Mouse (Mus musculus) hindbrain, embryonic 16.5 days (tissue): ENCODE data around the gene Borcs5. TPM values are rescaled to one million over a fixed set of nuclear protein-coding genes. Genes with fewer than 3 reads are reported as not detected.
"Not testable (repeated sequence)": the region's sequence is repeated elsewhere in the genome, so short reads cannot be mapped to it uniquely, and the experiment has no call there.

Source experiments
- ATAC-seq: fragments of 200-750 bp; cut with Nextera tagmentation; 2 replicates; pipeline ENCODE4 v1.8.0; 2017; ENCODE audit warnings: moderate TSS enrichment, moderate library complexity
- H3K27ac ChIP-seq: fragments of 300-500 bp; sonication (generic); 2 replicates; pipeline ENCODE4 v1.5.1; 2014; ENCODE audit warnings: low read depth, mild to moderate bottlenecking, control low read depth, low read length, moderate library complexity
- H3K27me3 ChIP-seq: fragments of 300-500 bp; sonication (generic); replicated peaks from 2 replicates; pipeline ENCODE4 v1.6.1; 2014; ENCODE audit warnings: low read length; ENCODE audit not compliant: control insufficient read depth, insufficient read depth
- H3K36me3 ChIP-seq: fragments of 300-500 bp; sonication (generic); 2 replicates; pipeline ENCODE4 v1.6.1; 2014; ENCODE audit warnings: mild to moderate bottlenecking, low read length, moderate library complexity, mixed read lengths; ENCODE audit not compliant: control insufficient read depth, insufficient read depth
- H3K4me1 ChIP-seq: fragments of 300-500 bp; sonication (generic); 2 replicates; pipeline ENCODE4 v1.6.1; 2014; ENCODE audit warnings: low read depth, low read length; ENCODE audit not compliant: control insufficient read depth, insufficient read depth
- H3K4me2 ChIP-seq: fragments of 300-500 bp; sonication (generic); 2 replicates; pipeline ENCODE4 v1.6.1; 2014; ENCODE audit warnings: mild to moderate bottlenecking, low read length, control low read depth, moderate library complexity
- H3K4me3 ChIP-seq: fragments of 300-500 bp; sonication (generic); 2 replicates; pipeline ENCODE4 v1.5.1; 2014; ENCODE audit warnings: mild to moderate bottlenecking, low read length, control low read depth, moderate library complexity
- H3K9ac ChIP-seq: fragments of 300-500 bp; sonication (generic); 2 replicates; pipeline ENCODE4 v1.6.1; 2014; ENCODE audit warnings: low read depth, mild to moderate bottlenecking, control low read depth, low read length, moderate library complexity
- H3K9me3 ChIP-seq: fragments of 300-500 bp; sonication (generic); 2 replicates; pipeline ENCODE4 v1.6.1; 2014; ENCODE audit warnings: mild to moderate bottlenecking, low read length, moderate library complexity; ENCODE audit not compliant: control insufficient read depth
- WGBS: fragments of 180-500 bp; shearing (Covaris S2); extraction: QIAGEN DNeasy Blood & Tissue Kit; methylation state at CpG from one replicate; pipeline ENCODE4 v1.1.7; 2014; 5-methylcytosine and 5-hydroxymethylcytosine counted together
- polyA plus RNA-seq: library from polyadenylated mRNA; unstranded; fragments of >200 nt; fragmentation: Nextera tagmentation; extraction: Ambion mirVana; gene quantifications from 2 replicates; pipeline ENCODE4 v1.2.1, GENCODE M21; 2015

Gene Borcs5
- polyA plus RNA-seq, 1 experiment from 2014 or later: 42.8 TPM

DNA sequence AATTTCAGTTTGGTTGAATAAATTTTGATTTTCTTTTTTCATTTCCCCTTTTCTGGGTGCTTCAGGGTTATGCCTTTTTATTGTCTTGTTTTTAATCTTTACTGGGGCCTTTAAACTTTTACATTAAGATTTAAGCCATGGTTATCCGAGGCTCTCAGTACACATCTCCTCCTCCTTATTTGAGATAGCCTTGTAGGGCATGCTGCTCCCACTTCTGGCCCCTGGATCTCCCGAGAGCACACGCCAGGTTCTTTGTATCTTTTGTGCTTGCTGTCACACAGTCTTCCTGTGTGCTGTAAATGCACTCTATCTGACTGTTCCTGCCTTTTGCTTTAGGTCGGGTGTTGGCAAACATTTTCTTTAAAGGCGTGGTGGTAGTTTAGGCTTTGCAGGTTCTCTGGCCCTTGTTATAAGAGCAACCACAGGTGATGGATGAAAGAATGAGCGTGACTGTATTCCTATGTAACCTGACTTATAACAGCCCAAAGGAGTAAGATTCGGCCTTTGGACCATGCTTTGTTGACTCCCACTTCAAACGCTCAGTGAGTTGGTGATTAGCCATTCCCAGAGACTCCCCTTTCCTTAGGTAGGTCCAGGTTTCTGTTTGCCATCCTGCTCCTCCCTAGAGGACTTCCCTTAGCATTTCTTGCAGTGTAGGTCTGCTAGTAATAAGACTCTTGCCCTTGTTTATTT lies 21.6 kb downstream of the Borcs5 start:
- 79% methylated on average over 8 of the region's 8 CpGs for WGBS
- no peak overlapping the region for H3K4me2 ChIP-seq
- no peaks in the 10 kb centered on the region for H3K4me1 ChIP-seq
- no peaks in the 10 kb centered on the region for H3K9me3 ChIP-seq
- H3K9ac ChIP-seq: no peak overlapping the region
- H3K4me3 ChIP-seq: no peak overlapping the region
- no peak for ATAC-seq
- H3K27me3 ChIP-seq: no peaks in the 10 kb centered on the region
- no peak overlapping the region for H3K27ac ChIP-seq
- no peaks in the 10 kb centered on the region for H3K36me3 ChIP-seq

- no peaks in the 10 kb centered on the region for H3K4me1 ChIP-seq
- 79% methylated on average over 5 of the region's 5 CpGs for WGBS
- no peak for ATAC-seq
- H3K27me3 ChIP-seq: no peaks in the 10 kb centered on the region
- no peak overlapping the region for H3K27ac ChIP-seq
- H3K9ac ChIP-seq: no peak overlapping the region
- H3K36me3 ChIP-seq: no peaks in the 10 kb centered on the region
- no peaks in the 10 kb centered on the region for H3K9me3 ChIP-seq
- H3K4me2 ChIP-seq: no peak overlapping the region
- H3K4me3 ChIP-seq: no peak overlapping the region
Measured at GRCm38 (mm10) chr6:134664573-134664972, 25.3 kb downstream of the Borcs5 start.

GRCm38 (mm10) chr6:134665817-134666216 lies 26.5 kb downstream of the Borcs5 start:
- WGBS: 88% methylated on average over 9 of the region's 9 CpGs
- no peak overlapping the region for H3K4me2 ChIP-seq
- no peak for ATAC-seq
- H3K36me3 ChIP-seq: no peaks in the 10 kb centered on the region
- H3K9ac ChIP-seq: no peak overlapping the region
- H3K27me3 ChIP-seq: no peaks in the 10 kb centered on the region
- no peak overlapping the region for H3K4me3 ChIP-seq
- no peaks in the 10 kb centered on the region for H3K4me1 ChIP-seq
- no peak overlapping the region for H3K27ac ChIP-seq
- H3K9me3 ChIP-seq: no peaks in the 10 kb centered on the region

- 0 out of 2 replicates have a peak, but pooled peaks cover 2% of the 10 kb centered on the region for H3K4me1 ChIP-seq
- WGBS: 82% methylated on average over 2 of the region's 2 CpGs
- no peak overlapping the region for H3K4me3 ChIP-seq
- no peak overlapping the region for H3K9ac ChIP-seq
- H3K36me3 ChIP-seq: no peaks in the 10 kb centered on the region
- H3K4me2 ChIP-seq: no peak overlapping the region
- no peaks in the 10 kb centered on the region for H3K9me3 ChIP-seq
- H3K27me3 ChIP-seq: no peaks in the 10 kb centered on the region
- no peak for ATAC-seq
- H3K27ac ChIP-seq: no peak overlapping the region
Measured at GRCm38 (mm10) chr6:134668519-134668918, 29.2 kb downstream of the Borcs5 start.

- Histone ChIP-seq H3K4me2 (no peak overlapping the region), H3K27ac (no peak overlapping the region), H3K9ac (no peak overlapping the region), H3K9me3 (no peaks in the 10 kb centered on the region), H3K36me3 (no peaks in the 10 kb centered on the region), H3K4me1 (0 out of 2 replicates have a peak, but pooled peaks cover 2% of the 10 kb centered on the region), H3K4me3 (no peak overlapping the region), H3K27me3 (no peaks in the 10 kb centered on the region)
- 62% methylated on average over 6 of the region's 6 CpGs for WGBS
- ATAC-seq: no peak
Measured at GRCm38 (mm10) chr6:134669179-134669865, 30.0 kb downstream of the Borcs5 start.

DNA sequence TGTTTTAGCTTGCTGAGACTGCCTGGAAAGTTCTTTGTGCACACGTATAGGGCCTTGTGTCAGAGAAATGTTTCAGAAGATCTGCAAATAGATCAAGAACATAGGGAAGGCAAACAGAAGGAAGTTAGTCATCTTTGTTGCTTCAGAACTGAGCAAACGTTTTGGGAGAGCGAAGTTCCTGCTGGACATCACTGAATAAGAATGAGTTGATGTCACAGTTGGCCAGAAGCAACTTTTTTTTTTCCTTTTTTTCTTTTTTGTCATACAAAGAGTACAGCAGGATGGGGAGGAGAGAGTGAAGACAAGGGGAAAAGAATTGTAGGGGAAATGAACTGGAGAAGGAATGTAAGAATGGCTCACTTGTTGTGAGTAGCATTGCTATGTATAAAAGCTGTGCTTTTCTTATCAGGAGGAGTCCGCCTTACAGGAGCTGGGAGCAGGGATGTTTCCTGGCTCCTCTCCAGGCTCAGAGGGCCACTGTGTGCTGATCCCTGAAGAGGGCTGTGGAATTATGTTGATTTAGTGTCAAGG lies 31.6 kb downstream of the Borcs5 start:
- Histone ChIP-seq H3K9me3 (no peaks in the 10 kb centered on the region), H3K4me2 (no peak overlapping the region), H3K4me1 (0 out of 2 replicates have a peak, but pooled peaks cover 2% of the 10 kb centered on the region), H3K27ac (no peak overlapping the region), H3K27me3 (no peaks in the 10 kb centered on the region), H3K9ac (no peak overlapping the region), H3K36me3 (no peaks in the 10 kb centered on the region), H3K4me3 (no peak overlapping the region)
- WGBS: 56% methylated on average over 4 of the region's 4 CpGs
- no peak for ATAC-seq

- H3K9ac ChIP-seq, H3K9me3 ChIP-seq, H3K27ac ChIP-seq, H3K27me3 ChIP-seq, ATAC-seq, H3K36me3 ChIP-seq, H3K4me1 ChIP-seq, H3K4me2 ChIP-seq, H3K4me3 ChIP-seq: not testable (repeated sequence)
- WGBS: 90% methylated on average over 8 of the region's 8 CpGs
Measured at GRCm38 (mm10) chr6:134673712-134674111, 34.4 kb downstream of the Borcs5 start.

DNA sequence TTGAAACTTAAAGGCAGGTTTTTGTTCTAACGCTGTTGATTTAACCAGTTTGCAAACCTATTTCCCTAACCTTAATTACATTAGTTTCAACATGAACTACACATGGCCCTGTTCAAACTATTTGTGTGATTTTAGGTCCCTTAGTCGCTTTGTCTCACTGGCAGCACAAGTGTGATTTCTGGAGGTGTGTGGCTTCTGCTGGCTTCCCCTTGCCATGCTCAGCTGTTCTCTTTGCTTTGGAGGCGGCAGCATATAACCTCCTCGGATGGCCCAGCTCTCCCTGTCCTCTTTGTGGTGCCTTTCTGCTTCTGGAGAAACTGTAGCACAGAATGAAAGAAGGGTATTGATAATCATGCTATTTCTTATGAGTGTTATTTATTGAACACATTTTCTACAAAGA lies 38.2 kb downstream of the Borcs5 start:
- no peak overlapping the region for H3K4me3 ChIP-seq
- H3K9ac ChIP-seq: no peak overlapping the region
- 83% methylated on average over 4 of the region's 4 CpGs for WGBS
- no peaks in the 10 kb centered on the region for H3K4me1 ChIP-seq
- no peak for ATAC-seq
- H3K36me3 ChIP-seq: no peaks in the 10 kb centered on the region
- H3K27ac ChIP-seq: no peak overlapping the region
- no peaks in the 10 kb centered on the region for H3K27me3 ChIP-seq
- H3K4me2 ChIP-seq: no peak overlapping the region
- no peaks in the 10 kb centered on the region for H3K9me3 ChIP-seq

DNA sequence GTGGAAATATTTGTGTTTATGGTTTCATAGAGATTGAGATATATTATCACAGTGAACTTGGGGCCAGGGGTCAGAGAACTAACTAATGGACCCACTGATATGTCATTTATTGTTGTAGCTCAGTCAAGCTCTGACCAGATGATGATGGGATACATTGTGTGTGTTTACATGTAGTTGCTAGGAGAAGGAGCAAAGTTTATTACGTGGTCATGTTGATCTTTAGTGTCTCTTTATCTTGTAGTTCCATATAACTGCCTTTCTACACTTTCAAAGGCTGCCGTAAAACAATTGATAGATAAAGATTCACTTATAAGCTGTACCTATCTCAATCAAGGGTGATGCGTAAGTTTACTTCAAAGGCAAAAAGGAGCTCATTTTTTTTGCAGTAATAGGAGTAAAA lies 38.7 kb downstream of the Borcs5 start:
- Histone ChIP-seq H3K27ac (no peak overlapping the region), H3K27me3 (no peaks in the 10 kb centered on the region), H3K4me3 (no peak overlapping the region), H3K9ac (no peak overlapping the region), H3K36me3 (no peaks in the 10 kb centered on the region), H3K9me3 (no peaks in the 10 kb centered on the region), H3K4me2 (no peak overlapping the region), H3K4me1 (no peaks in the 10 kb centered on the region)
- WGBS: 83% methylated on average over 3 of the region's 3 CpGs
- no peak for ATAC-seq
